Mouse (Mus musculus) layer of hippocampus, adult 9-10 months (tissue): ENCODE results near the gene Vtcn1.

Experiments
- DNase-seq: peaks from one replicate; pipeline ENCODE4 v3.0.0; 2022; ENCODE audit warnings: low spot score

Vtcn1 gene

GRCm38 (mm10) chr3:100856050-100856815, 31.0 kb downstream of the Vtcn1 start:
- DNase-seq: no peak

GRCm38 (mm10) chr3:100857139-100857538, 31.9 kb downstream of the Vtcn1 start:
- DNase-seq: no peak

GRCm38 (mm10) chr3:100858334-100859002, 33.2 kb downstream of the Vtcn1 start:
- no peak for DNase-seq

GRCm38 (mm10) chr3:100861307-100862303, 36.3 kb downstream of the Vtcn1 start:
- DNase-seq: no peak

- DNase-seq: no peak
Observed at GRCm38 (mm10) chr3:100866946-100867345, 41.7 kb downstream of the Vtcn1 start.

GRCm38 (mm10) chr3:100877057-100877456, 51.8 kb downstream of the Vtcn1 start:
- DNase-seq: no peak

GRCm38 (mm10) chr3:100881403-100881802, 56.1 kb downstream of the Vtcn1 start:
- no peak for DNase-seq

- no peak for DNase-seq
Observed at GRCm38 (mm10) chr3:100881843-100882634, 56.8 kb downstream of the Vtcn1 start.

- DNase-seq: no peak
Observed at GRCm38 (mm10) chr3:100889234-100889633, 64.0 kb downstream of the Vtcn1 start.

- no peak for DNase-seq
Observed at GRCm38 (mm10) chr3:100890406-100890805, 65.1 kb downstream of the Vtcn1 start.

- no peak for DNase-seq
Observed at GRCm38 (mm10) chr3:100892383-100893335, 67.4 kb downstream of the Vtcn1 start.

GRCm38 (mm10) chr3:100895500-100895899, 70.2 kb downstream of the Vtcn1 start:
- no peak for DNase-seq

- DNase-seq: no peak
Observed at GRCm38 (mm10) chr3:100906128-100906527, 80.9 kb downstream of the Vtcn1 start.

- no peak for DNase-seq
Observed at GRCm38 (mm10) chr3:100906916-100907315, 81.7 kb downstream of the Vtcn1 start.

GRCm38 (mm10) chr3:100908594-100908993, 83.3 kb downstream of the Vtcn1 start:
- no peak for DNase-seq

GRCm38 (mm10) chr3:100910621-100911020, 85.4 kb downstream of the Vtcn1 start:
- DNase-seq: no peak

GRCm38 (mm10) chr3:100911026-100911425, 85.8 kb downstream of the Vtcn1 start:
- DNase-seq: no peak

- DNase-seq: no peak
Observed at GRCm38 (mm10) chr3:100911498-100912213, 86.4 kb downstream of the Vtcn1 start.

- peak; percentile 65 for DNase-seq
Observed at GRCm38 (mm10) chr3:100916844-100917243, 91.6 kb downstream of the Vtcn1 start.
